Mouse (Mus musculus): ENCODE data around the gene Slc12a1. TPM values are rescaled to one million over a fixed set of nuclear protein-coding genes. Genes with fewer than 3 reads are reported as not detected.

The Slc12a1 gene
- polyA plus RNA-seq, 2 experiments = 0.06 TPM

DNA sequence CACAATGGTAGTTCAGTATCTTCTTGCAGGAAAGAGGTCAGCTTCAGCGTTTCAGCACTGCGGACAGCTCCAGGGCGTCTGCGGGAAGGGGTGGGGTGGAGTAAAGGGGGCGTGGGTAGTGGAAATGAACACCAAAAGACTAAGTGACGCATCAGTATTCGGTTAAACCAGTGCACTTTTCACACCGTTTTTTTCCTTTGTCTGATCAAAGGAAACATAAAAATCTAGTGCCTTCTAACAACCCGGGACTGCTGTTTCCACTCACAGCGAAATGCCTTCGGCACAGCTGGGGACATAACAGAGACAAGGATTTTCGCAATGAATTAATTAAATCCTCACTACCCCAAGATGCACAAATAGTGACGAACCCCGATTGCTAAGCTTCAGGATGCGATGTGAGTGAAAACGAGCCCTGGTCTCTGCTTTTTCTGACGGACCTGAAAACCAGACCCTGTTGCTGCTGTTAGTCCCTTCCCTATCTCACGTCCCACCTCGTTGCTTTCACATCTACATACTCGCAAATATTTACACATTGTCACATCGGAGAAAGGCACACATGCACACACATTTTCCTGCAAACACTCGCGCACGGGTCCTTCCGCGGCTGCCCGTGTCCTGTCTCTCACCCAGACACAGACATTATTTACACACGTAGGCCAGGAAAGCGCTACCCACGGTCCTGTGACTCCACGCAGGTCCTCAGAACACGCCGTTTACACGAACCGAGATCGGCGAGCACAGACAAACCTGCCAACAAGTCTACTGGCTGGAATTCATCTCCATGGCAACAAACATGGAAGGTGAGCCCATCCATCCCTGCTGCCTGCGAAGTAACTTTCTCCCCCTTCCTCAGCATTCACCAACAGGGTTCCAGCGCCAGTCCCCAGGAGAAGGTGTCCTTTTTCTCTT is 16.1 kb upstream of the Slc12a1 start, which contains the start of gene Ctxn2:
Ctxn2 (plus strand) TSS at position 790 of the 909 bp plus-strand sequence.
- no peak for TF ChIP-seq POLR2A (IDR thresholded peaks at IDR 0.05; ENCODE audit: borderline replicate concordance, extremely low read depth, insufficient read depth, insufficient read length)
- H3K9me3 ChIP-seq (ENCODE audit: control insufficient read depth, low read length) = no peaks in the 10 kb centered on the region
- peaks cover 5% of the 10 kb centered on the region for H3K4me1 ChIP-seq (ENCODE audit: control insufficient read depth, insufficient read depth, low read length)
- H3K9ac ChIP-seq (ENCODE audit: low read depth, low read length, severe bottlenecking) = 0 out of 2 replicates have a peak within 1 kb of the TSS, but pooled peaks have one; percentile 3
- peaks cover 6% of the 10 kb centered on the region; the same call in 1 of the 2 replicates for H3K27me3 ChIP-seq (ENCODE audit: control insufficient read depth, insufficient read depth, low read length)
- H3K4me2 ChIP-seq (replicated peaks; ENCODE audit: low read depth, low read length, severe bottlenecking) = peak within 1 kb of the TSS; percentile 65
- no peak for ATAC-seq (ENCODE audit: low FRiP score, low read depth)
- peak; percentile 72 for DNase-seq (ENCODE audit: low spot score)
- H3K27ac ChIP-seq (replicated peaks; ENCODE audit: low read depth, low read length) = no peak within 1 kb of the TSS
- peak within 1 kb of the TSS; percentile 22 for H3K4me3 ChIP-seq (replicated peaks; ENCODE audit: low read length)
- WGBS = 1% methylated on average over 39 of the region's 39 CpGs
- H3K36me3 ChIP-seq (ENCODE audit: control insufficient read depth, insufficient read depth, low read length) = no peaks in the 10 kb centered on the region

DNA sequence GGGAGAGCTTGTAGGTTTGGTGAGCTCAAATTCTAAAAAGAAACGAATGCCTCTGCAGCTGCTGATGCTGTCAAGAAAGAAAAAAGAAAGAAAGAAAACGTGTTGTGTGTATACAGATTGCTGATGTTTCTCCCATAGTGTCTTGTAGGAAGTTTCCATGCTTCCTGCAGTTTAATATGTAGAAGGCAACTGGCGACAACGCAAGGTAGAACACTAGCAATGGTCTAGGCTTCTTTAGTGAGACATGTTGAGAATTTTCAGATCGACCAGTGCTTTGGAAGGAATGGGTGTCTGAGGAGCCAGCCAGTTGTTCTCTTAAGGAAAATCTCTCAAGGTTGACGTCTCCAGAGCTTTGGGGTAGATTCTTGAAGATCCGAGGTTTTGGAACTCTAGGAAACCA is 15.5 kb upstream of the Slc12a1 start:
- no peak overlapping the region for H3K4me3 ChIP-seq (replicated peaks; ENCODE audit: low read length)
- H3K36me3 ChIP-seq (ENCODE audit: control insufficient read depth, insufficient read depth, low read length) = no peaks in the 10 kb centered on the region
- no peaks in the 10 kb centered on the region for H3K9me3 ChIP-seq (ENCODE audit: control insufficient read depth, low read length)
- H3K27ac ChIP-seq (replicated peaks; ENCODE audit: low read depth, low read length) = no peak overlapping the region
- peaks cover 6% of the 10 kb centered on the region; the same call in 1 of the 2 replicates for H3K27me3 ChIP-seq (ENCODE audit: control insufficient read depth, insufficient read depth, low read length)
- peaks cover 5% of the 10 kb centered on the region for H3K4me1 ChIP-seq (ENCODE audit: control insufficient read depth, insufficient read depth, low read length)
- no peak for DNase-seq (ENCODE audit: low spot score)
- 25% methylated on average over 7 of the region's 7 CpGs for WGBS
- H3K9ac ChIP-seq (ENCODE audit: low read depth, low read length, severe bottlenecking) = no peak overlapping the region
- no peak for TF ChIP-seq POLR2A (IDR thresholded peaks at IDR 0.05; ENCODE audit: borderline replicate concordance, extremely low read depth, insufficient read depth, insufficient read length)
- H3K4me2 ChIP-seq (replicated peaks; ENCODE audit: low read depth, low read length, severe bottlenecking) = peak overlapping the region; percentile 65; the same call in 1 of the 2 replicates
- no peak for ATAC-seq (ENCODE audit: low FRiP score, low read depth)

DNA sequence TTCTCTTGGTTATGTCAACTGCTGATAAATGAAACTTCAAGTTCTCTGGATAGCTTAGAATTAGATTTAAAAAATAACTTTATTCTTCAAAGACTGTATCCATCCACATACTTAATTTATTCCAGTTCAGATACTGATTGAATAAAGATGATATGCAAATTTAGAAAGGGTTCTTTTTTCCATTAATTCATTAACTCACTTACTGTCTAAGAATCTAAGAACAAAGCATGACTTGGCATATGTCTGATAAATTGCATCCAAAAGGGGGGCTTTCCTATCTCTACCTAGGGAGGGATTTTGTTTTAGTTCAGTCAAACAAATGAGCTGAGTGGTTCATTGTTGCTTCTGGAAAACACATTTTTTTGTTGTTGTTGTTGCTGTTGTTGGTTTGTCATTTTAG is 10.0 kb upstream of the Slc12a1 start:
- no peaks in the 10 kb centered on the region for H3K27me3 ChIP-seq (ENCODE audit: control insufficient read depth, insufficient read depth, low read length)
- no peak for ATAC-seq (ENCODE audit: low FRiP score, low read depth)
- no peak overlapping the region for H3K27ac ChIP-seq (replicated peaks; ENCODE audit: low read depth, low read length)
- H3K9ac ChIP-seq (ENCODE audit: low read depth, low read length, severe bottlenecking) = no peak overlapping the region
- no peaks in the 10 kb centered on the region for H3K9me3 ChIP-seq (ENCODE audit: control insufficient read depth, low read length)
- DNase-seq (ENCODE audit: low spot score) = no peak
- no peak overlapping the region for H3K4me2 ChIP-seq (replicated peaks; ENCODE audit: low read depth, low read length, severe bottlenecking)
- H3K4me1 ChIP-seq (ENCODE audit: control insufficient read depth, insufficient read depth, low read length) = no peaks in the 10 kb centered on the region
- H3K36me3 ChIP-seq (ENCODE audit: control insufficient read depth, insufficient read depth, low read length) = no peaks in the 10 kb centered on the region
- TF ChIP-seq POLR2A (IDR thresholded peaks at IDR 0.05; ENCODE audit: borderline replicate concordance, extremely low read depth, insufficient read depth, insufficient read length) = no peak
- H3K4me3 ChIP-seq (replicated peaks; ENCODE audit: low read length) = no peak overlapping the region

DNA sequence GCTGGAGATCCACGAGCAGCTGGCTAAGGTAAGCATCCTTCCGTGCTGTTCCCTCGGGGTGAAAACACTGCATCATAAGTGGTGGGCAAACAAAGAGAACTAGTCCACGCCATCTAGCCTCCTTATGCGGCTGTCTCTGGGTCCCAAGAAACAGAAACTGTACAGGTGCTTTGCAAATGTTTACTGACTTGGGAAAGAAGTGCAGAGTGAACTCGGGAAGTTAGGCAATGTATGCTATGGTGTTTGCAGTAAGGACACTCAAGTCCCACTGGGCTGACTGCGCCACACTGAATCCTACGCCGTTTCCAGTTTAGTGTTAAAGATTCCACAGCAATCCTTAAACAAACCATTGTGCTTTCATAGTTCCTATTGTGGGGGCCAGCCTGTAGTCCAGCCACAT is 2.0 kb downstream of the Slc12a1 start:
- DNase-seq (ENCODE audit: low spot score) (no peak), ATAC-seq (ENCODE audit: low FRiP score, low read depth) (no peak)
- TF ChIP-seq POLR2A (IDR thresholded peaks at IDR 0.05; ENCODE audit: borderline replicate concordance, extremely low read depth, insufficient read depth, insufficient read length) = no peak
- H3K9me3 ChIP-seq (ENCODE audit: control insufficient read depth, low read length) = no peaks in the 10 kb centered on the region
- no peak overlapping the region for H3K4me3 ChIP-seq (replicated peaks; ENCODE audit: low read length)
- no peaks in the 10 kb centered on the region for H3K36me3 ChIP-seq (ENCODE audit: control insufficient read depth, insufficient read depth, low read length)
- no peaks in the 10 kb centered on the region for H3K27me3 ChIP-seq (ENCODE audit: control insufficient read depth, insufficient read depth, low read length)
- WGBS = 85% methylated on average over 9 of the region's 9 CpGs
- H3K9ac ChIP-seq (ENCODE audit: low read depth, low read length, severe bottlenecking) = no peak overlapping the region
- no peaks in the 10 kb centered on the region for H3K4me1 ChIP-seq (ENCODE audit: control insufficient read depth, insufficient read depth, low read length)
- no peak overlapping the region for H3K4me2 ChIP-seq (replicated peaks; ENCODE audit: low read depth, low read length, severe bottlenecking)
- H3K27ac ChIP-seq (replicated peaks; ENCODE audit: low read depth, low read length) = no peak overlapping the region

DNA sequence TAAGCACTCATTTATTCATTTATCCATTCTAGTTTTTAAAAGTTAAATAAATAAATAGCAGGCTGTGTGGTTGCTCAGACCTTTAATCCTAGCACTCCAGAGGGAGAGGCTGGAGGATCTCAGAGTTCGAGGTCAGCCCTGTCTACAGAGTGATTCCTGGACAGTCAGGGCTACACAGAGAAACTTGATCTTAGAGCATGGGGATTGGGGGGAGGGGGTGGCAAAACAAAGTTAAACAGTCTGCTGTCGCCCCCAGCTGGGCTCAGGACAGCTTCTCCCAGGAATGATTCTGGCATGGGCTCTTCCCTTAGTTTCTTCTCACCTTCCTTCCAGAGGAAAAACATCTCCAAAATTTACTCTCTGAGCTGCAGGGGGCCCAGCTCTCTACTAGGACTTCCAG is 3.2 kb downstream of the Slc12a1 start:
- no peak for DNase-seq (ENCODE audit: low spot score)
- no peak for ATAC-seq (ENCODE audit: low FRiP score, low read depth)
- no peak overlapping the region for H3K9ac ChIP-seq (ENCODE audit: low read depth, low read length, severe bottlenecking)
- no peaks in the 10 kb centered on the region for H3K27me3 ChIP-seq (ENCODE audit: control insufficient read depth, insufficient read depth, low read length)
- no peak overlapping the region for H3K4me2 ChIP-seq (replicated peaks; ENCODE audit: low read depth, low read length, severe bottlenecking)
- 13% methylated on average over 2 of the region's 2 CpGs for WGBS
- no peak overlapping the region for H3K4me3 ChIP-seq (replicated peaks; ENCODE audit: low read length)
- TF ChIP-seq POLR2A (IDR thresholded peaks at IDR 0.05; ENCODE audit: borderline replicate concordance, extremely low read depth, insufficient read depth, insufficient read length) = no peak
- no peak overlapping the region for H3K27ac ChIP-seq (replicated peaks; ENCODE audit: low read depth, low read length)
- no peaks in the 10 kb centered on the region for H3K4me1 ChIP-seq (ENCODE audit: control insufficient read depth, insufficient read depth, low read length)
- no peaks in the 10 kb centered on the region for H3K36me3 ChIP-seq (ENCODE audit: control insufficient read depth, insufficient read depth, low read length)
- H3K9me3 ChIP-seq (ENCODE audit: control insufficient read depth, low read length) = no peaks in the 10 kb centered on the region
